Mouse (Mus musculus) right cerebral cortex, postnatal 25 days (tissue): ENCODE measurements around the gene Bst2.
A peak's percentile ranks its signal among the peaks of the same experiment; 100 is the strongest.

ENCODE experiments used
- DNase-seq: peaks from one replicate; pipeline ENCODE4 v3.0.0; 2022

The Bst2 gene

GRCm38 (mm10) chr8:71537028-71537867 is at the start of gene Bst2:
Gene Bst2 (minus strand): TSS chr8:71537456.
- DNase-seq = no peak

DNA sequence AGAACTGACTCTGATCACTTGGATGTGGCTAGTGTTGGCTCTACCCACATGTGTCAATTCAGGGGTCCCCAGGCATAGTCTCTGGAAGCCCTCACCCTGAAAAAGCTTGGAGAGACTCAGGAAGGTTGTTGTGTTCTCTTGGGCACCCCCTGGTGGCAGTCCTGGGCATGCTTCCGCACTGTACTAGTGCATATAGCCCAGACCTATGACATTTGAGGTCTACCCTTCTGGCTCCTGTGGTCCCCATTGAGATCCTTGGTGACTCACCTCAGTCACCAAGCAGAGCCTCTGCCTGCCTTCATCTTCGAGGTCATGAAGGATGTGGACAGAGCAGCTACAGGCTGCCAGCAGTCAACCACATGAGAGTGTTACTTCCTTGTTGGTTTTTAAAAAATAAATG is 49.6 kb upstream of the Bst2 start:
- DNase-seq = no peak

DNA sequence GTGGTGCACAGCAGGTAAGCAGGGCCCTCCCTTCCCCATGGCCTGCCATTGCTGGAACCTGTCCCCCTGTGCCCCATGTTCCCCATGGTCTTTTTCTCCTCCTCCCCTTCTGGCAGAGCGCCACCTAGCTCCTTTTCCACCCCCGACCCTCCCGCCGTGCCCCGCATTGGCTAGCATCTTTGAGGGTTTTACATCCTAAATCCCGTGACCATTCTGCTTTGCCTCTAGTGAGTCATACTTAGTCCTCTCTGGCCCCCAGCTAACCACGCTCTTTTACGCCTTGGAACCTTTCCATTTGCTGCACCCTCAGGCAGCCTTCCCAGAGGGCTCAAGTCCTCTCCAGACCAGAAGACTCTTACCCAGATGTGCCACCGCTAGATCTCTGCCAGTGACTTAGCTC is 42.9 kb upstream of the Bst2 start:
- DNase-seq = no peak

DNA sequence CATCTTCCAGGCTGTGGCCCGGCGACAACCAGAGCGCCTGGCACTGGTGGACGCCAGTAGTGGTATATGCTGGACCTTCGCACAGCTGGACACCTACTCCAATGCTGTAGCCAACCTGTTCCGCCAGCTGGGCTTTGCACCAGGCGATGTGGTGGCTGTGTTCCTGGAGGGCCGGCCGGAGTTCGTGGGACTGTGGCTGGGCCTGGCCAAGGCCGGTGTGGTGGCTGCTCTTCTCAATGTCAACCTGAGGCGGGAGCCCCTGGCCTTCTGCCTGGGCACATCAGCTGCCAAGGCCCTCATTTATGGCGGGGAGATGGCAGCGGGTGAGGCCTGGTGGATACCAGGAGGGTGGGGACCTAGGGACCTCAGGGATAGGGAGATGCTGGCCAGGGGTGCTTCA is 42.2 kb upstream of the Bst2 start:
- no peak for DNase-seq

DNA sequence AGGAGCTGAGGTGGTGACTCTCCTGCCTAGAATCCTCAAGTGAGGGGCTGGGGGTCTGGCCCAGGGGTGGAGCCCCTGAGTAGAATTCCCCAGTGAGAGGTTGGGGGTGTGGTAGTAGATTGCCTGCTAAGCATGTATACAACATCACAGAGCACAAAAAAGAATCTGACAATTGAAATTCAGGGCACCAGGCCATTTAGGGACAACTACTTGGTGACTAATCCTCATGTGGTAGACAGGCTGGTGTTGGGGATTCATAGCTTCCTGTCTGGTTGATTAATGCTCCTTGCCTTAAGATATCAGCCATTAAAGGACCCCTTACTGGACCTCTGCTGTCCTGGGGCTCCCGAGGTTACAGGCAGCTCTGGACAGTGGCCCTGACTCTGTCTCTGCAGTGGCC is 41.8 kb upstream of the Bst2 start:
- DNase-seq = no peak

DNA sequence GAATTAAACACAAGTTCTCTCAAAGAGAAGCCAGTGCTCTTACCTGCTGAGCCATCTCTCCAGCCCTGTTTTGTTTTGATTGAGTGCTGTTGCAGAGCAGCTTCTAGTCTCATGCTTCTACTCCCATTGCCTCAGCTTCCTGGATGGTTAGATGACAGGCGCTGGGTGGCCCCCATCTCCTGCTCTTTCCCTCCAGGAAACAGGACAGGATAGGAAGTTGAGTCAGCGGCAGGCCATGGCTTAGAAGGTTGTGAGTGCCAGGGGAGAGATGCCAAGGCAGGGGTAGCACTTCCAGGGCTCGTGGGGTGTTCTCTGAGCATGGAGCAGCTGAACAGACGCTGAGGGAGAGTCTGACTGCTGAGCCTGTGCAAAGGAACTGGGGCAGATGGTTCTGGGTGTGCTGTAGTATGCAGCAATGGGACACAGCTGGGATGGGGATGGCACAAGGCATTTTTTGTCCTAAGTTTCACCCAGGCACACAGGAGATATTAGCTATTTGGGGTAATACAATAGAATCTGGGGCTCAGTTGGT is 40.7 kb upstream of the Bst2 start:
- no peak for DNase-seq

DNA sequence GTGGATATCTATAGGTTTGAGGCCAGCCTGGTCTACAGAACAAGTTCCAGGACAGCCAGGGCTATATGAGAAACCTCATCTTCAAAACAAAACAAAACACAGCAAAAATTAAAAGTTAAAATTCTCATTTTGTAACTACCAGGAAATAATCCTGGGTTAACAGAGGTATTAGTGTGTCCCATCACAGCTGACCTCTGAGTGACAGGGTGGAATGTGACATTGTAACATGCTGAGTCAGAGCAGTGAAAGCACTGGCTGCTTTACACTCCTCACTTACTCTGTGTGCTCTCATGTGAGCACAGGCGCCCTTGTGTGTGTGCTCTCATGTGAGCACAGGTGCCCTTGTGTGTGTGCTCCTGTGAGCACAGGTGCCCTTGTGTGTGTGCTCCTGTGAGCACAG is 37.8 kb upstream of the Bst2 start:
- DNase-seq = no peak

GRCm38 (mm10) chr8:71574426-71574825 is 37.2 kb upstream of the Bst2 start:
- no peak for DNase-seq

GRCm38 (mm10) chr8:71572847-71573633 is 35.8 kb upstream of the Bst2 start:
- peak; percentile 74 for DNase-seq

- DNase-seq = no peak
These were observed 34.8 kb upstream of the Bst2 start for GRCm38 (mm10) chr8:71572077-71572476.

DNA sequence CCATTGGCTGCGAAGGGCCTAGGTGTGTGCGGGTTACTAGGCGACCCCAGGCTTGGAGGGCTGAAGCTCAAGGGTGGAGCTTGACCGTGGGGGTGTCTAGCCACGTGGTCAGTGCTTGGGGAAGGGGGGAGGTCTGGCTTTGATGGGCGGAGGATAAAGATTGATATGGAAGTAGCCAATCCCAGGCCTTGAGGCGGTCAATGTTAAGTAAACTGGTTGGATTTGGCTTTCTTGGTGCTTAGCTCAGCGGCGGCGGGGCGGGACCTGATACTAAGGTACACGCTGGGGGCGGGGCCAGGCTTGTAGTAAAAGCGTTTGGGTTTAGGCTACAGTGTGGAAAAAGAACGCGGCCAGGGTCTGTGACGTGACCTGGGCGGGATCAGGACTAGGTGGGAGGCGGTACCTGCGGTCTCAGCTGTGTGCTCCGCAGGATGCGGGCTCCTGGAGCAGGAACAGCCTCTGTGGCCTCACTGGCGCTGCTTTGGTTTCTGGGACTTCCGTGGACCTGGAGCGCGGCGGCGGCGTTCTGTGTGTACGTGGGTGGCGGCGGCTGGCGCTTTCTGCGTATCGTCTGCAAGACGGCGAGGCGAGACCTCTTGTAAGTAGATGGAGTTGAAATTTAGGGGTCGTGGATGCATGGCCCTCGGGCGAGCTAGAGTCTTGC is 33.2 kb upstream of the Bst2 start:
- peak; percentile 92 for DNase-seq

GRCm38 (mm10) chr8:71569366-71570290 is 32.4 kb upstream of the Bst2 start:
- DNase-seq = peak; percentile 91

DNA sequence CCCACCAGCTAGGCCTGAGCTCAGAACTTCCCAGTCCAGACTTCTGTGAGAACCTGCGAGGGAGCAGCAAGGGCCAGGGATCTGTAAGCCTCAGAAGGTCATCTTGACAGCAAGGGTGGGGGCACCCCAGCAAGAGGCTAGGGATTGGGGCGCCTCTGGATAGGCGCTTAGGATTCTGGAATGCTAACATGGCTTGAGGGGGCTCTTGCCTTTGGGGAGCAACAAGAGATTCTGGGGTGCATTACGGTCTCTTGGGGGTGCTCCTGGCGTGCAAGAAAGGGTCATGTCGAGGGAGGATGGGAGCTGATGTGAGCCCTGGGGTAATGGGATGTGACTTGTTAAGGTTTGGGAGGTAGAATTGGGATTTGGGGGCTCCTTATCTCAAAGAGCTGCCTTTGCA is 31.7 kb upstream of the Bst2 start:
- no peak for DNase-seq

DNA sequence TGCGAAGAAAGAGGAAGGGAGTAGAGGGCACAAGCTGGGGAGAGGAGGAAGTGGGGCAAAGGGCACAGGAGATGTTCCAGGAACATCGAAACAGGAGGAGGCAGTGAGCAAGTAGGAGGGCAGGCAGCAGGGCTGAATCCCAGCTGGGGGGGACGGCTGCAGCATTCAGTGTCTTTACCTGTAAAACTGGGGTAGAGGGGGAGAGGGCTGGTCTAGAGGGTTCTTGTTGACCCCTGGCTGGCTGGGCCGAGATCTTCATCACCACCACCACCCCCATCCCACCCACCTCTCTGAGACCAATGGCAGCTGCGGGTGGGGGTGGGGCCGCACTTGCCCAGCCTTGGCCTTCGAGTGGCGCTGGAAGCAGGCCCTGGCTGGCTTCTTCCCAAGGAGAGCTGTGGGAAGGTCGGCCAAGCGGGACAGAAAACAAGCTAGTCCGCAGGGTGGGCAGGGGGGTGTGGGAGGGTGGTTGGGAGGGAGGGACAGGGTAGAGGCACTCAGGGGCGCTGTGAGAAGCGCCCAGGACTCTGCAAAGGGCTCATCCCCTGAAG is 31.2 kb upstream of the Bst2 start, which contains the start of gene Slc27a1:
Gene Slc27a1, plus strand, starts transcription at position 496 of the 551 bp plus-strand sequence.
- DNase-seq = peak; percentile 59

DNA sequence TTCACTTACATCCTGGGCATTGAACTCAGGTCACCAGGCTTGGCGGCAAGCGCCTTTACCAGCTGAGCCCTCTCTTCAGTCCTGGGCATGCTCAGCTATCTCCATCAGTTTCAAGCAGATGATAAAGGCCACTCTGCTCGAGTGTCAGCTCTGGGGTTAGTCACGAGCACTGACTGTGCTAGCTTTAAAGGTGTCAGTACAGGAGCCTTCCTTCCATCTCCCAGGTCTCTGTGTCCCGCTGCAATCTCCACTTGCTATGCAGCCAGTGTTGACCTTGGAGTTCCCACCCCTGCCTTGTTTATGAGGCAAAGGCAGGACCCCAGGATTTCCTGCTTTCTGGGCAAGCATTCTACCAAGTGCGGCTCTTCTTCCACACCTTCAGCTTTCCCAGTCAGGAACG is 30.3 kb upstream of the Bst2 start:
- no peak for DNase-seq

DNA sequence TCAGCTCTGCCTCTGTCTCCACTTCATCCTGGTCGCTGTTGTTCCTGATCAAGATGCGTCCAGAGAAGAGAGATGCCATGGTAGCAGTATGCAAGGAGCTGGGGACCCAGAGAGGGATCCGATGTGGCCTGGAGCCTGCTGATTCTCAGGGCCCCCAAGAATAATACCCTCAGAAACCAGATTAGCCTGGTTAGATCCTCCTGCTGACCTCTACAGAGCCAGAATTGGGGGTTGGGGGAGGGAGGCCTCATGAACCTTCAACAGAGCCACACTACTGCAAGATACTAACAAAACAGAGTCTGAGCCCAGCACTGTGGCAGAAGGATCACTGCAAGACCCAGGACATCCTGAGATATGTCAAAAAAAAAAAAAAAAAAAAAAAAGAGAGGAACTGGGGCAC is 29.2 kb upstream of the Bst2 start, which contains the start of gene Nxnl1:
Gene Nxnl1, minus strand, starts transcription at position 101 of the 400 bp plus-strand sequence.
- no peak for DNase-seq

GRCm38 (mm10) chr8:71563992-71564391 is 26.7 kb upstream of the Bst2 start:
- no peak for DNase-seq

GRCm38 (mm10) chr8:71562751-71563150 is 25.5 kb upstream of the Bst2 start:
- DNase-seq = peak; percentile 73

GRCm38 (mm10) chr8:71561401-71561800 is 24.1 kb upstream of the Bst2 start:
- DNase-seq = no peak

DNA sequence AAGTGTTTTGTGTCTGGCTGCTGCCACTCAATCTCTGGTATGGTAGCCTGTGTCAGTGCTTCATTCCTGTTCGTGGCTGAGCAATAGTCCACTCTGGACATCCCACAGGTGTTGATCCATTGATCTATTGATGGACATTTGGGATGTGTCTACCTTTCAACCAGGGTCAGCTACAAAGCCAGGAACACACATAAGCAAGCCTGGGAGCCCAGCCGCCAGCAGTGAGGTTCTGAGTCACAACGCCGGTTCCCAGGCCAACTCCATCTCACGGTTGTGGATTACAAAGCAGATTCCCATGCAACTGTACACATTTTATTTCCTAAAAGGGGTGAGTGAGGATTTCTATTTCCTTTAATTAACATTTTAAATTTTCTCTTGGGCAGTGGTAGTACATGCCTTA is 23.5 kb upstream of the Bst2 start:
- no peak for DNase-seq

- no peak for DNase-seq
These were observed 22.8 kb upstream of the Bst2 start for GRCm38 (mm10) chr8:71560071-71560470.
